Mouse (Mus musculus) layer of hippocampus, postnatal 14 days (tissue): ENCODE measurements around the gene Msi1. TPM values are rescaled to one million over a fixed set of nuclear protein-coding genes. Genes with fewer than 3 reads are reported as not detected.

ENCODE experiments used
- DNase-seq, 2 experiments: peaks; one replicate each; pipeline ENCODE4 v3.0.0; 2021 to 2022; ENCODE audit warnings: low spot score in 2 of 2, mixed read lengths in 1 of 2
- long read RNA-seq, 2 experiments: library from polyadenylated mRNA; stranded (forward); transcript quantifications; one replicate each; pipeline ENCODE4 v2.0.0; 2021
- total RNA-seq, 2 experiments: library from RNA; stranded (reverse); gene quantifications; 2 replicates each; pipeline ENCODE4 v1.2.3; 2021

Gene Msi1
- total RNA-seq = 10 to 100 TPM; 70.6 to 71.8 TPM
- long read RNA-seq, experiment 1, partial matches to known transcripts = 1 of 3 reads
- long read RNA-seq, experiment 1, other reads (novel, unspliced or antisense) = 1 of 3 reads
- long read RNA-seq, experiment 2, partial matches to known transcripts = 0 of 3 reads
- long read RNA-seq, experiment 2, other reads (novel, unspliced or antisense) = 3 of 3 reads

DNA sequence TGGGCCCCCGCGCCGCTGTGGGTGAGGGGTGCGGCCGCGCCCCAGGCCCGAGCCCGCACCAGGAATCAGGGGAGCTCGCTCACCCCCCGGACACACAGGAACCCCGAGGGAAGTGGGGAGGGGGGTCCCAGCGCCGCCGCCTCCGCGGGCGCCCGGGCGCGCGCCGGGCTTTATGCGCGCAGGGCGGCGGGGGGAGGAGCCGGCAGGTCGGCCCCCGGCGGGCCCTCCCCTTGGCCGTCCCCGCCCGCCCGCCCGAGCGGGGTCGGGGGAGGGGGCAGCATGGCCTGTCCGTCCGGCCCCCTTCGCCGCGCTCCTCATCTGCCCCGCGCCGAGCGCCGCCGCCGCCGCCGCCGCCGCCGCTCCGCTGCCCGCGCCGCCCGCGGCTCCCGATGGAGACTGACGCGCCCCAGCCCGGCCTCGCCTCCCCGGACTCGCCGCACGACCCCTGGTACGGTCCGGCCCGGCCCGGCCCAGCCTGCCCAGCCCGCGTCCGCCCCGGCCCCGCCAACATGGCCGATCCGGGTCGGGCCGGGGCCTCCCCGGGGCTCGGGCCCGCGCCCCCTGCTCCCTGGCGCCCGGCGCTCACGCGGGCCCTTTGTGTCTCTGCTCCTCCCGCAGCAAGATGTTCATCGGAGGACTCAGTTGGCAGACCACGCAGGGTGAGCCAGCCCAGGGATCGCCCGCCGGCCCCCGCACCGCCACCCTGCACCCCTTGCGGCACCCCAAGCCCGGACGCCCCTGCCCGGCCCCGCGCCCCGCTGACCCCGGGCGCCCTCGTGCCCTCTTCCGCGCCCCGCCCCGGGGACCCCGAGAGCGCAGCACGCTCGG is at the start of gene Msi1:
TSS of gene Msi1 (plus strand) at position 241 of the 828 bp plus-strand sequence.
- no peak for DNase-seq

DNA sequence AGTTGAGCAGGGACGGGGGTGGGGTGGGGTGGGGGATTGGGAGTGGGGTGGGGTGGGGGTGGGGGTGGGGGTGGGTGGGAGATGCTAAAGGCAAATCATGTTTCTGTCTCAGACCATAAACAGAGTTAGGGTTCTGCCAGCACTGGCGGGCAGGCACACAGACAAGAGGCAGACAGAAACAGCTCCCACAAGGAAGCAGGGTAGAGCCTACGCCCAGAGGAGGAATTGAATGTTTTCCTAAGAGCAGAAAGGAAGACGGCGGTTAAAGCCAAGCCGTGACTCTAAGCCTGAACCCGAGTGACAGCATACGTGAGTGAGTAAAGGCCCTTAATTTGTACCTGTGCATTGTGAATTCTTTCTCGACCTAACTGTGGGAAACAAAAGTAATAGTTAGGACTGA is 37.5 kb upstream of the Msi1 start:
- DNase-seq = no peak

DNA sequence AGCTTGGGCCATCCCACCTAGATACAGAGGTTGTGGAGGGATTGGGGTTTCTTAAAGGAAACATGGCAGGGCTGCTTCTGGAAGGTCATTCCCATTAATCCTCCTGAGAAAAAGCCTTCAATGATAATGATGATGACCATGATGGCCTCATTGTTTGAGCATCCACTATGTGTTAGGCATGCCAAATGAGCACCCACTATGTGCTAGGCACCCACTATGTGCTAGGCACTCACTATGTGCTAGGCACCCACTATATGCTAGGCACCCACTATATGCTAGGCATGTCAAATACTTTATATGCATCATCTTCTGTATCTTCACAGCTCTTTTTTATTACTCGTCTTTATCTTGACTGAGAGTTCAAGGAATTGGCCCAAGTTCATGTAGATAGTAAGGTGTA is 36.4 kb upstream of the Msi1 start:
- DNase-seq = no peak

DNA sequence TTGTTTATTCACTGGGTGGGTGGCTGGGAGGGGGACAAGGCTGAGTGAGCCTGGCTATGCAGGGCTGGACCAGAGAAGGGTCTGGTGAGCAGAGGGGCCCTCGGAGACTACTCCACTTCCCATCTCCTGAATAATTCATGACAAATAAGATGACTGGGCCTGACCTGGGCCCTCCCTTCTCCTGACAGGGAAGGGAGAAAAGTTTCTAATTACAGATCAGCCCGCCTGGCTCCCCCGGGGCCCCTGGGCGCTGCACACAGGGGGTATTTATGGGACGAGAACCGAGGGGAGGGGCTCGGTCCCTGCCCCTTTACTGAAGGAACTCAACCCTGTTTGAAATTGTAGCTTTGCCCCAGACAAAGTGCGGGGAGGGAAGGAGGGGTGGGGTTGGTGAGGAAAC is 35.2 kb upstream of the Msi1 start:
- no peak for DNase-seq

DNA sequence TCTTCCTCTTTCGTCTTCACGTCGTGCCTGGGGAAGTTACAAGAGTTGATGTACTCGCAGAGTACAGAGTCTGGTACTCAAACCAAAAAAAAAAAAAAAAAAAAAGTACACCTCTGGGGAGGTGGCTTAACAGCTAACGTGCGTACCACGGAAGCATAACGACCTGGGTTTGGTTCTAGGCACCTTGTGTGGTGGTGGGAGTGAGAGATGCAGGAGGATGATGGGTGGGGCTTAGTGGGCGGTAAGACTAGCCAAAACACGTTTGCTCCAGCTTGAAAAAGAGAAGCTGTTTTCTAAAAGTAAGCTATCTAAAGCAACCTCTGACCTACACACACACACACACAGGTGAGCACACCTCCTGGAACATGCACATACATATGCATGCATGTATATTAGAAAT is 34.6 kb upstream of the Msi1 start:
- DNase-seq = no peak

DNA sequence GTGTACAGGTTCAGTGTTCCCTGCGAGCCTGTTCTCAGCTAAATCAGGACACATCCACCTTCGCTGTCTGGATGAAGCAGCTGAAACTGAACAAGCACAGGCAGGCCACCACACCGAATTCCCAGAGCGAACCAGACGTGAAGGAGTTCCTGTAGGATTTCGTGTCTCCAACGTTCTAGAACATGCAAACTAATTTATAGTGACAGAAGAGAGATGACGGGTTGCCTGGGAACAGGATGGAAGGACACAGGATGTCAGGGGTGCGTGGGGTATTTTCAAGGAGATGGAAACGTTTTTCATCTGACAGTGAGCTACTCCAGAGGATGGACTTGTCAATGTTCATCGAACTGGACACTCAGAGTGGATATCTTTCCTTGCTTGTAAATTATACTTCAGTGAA is 32.7 kb upstream of the Msi1 start:
- no peak for DNase-seq

DNA sequence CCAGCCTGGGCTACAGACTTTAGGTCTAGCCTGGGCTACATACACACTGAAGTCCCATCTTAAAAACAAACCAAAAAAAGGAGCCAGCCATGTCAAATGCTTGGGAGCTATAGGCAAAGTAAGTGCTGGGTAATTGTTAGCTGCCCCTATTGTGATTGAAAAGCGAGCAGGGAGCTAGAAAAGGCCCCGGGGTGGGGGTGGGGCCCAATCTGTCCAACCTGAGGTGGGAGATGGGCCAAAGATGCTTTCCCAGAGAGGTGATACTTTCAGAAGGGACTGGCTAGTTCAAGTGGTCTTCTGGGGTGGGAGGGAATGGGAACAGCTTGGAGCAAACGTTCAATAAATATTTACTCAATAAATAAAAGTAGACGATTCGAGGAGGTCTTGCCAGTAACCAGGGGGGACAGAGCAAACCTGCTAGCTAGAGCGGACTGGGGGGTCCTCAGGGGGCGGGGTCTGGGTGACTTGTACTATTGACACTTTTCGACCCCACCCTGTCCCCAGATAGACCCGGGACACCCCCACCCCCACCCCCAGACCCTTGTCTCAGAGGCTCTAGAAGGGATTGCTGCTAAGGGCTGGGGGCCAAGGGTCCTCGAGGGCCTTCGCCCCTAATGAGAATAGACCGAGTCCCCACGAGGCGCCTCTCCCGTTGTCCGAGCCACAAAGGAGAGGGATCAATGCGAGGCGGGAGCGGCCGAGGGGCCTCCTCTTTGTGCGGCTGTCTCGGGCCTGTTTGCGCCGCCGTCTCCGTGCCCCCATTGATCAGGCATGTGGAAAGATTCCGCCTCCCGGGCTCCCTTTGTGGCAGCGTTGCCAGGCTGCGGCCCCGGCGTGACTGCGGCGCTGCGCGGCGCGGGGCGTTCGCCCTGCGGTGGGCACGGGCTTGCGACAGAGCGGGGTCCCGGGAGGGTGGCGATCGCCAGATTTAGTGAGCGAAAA is 31.3 kb upstream of the Msi1 start:
- DNase-seq = peak; percentile 53 to 68

DNA sequence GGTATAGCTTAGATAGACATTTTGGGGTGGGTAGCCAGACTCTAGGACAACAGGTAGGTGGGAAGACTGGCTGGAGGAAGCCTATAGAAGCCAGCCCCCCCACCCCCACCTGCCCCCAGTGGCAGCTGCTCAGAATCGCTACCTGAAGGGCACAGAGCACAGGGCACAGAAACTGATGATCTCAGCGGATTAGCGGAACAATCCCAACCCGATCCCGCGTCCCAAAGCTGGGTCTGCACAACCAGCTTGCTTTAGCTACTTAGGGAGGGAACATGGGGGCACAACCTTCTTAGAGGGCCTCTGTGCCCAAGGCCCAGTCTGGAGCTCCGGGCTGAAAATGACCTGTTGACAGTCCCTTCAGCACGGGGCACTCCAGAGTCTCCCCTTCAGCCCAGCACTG is 27.3 kb upstream of the Msi1 start:
- DNase-seq = no peak

DNA sequence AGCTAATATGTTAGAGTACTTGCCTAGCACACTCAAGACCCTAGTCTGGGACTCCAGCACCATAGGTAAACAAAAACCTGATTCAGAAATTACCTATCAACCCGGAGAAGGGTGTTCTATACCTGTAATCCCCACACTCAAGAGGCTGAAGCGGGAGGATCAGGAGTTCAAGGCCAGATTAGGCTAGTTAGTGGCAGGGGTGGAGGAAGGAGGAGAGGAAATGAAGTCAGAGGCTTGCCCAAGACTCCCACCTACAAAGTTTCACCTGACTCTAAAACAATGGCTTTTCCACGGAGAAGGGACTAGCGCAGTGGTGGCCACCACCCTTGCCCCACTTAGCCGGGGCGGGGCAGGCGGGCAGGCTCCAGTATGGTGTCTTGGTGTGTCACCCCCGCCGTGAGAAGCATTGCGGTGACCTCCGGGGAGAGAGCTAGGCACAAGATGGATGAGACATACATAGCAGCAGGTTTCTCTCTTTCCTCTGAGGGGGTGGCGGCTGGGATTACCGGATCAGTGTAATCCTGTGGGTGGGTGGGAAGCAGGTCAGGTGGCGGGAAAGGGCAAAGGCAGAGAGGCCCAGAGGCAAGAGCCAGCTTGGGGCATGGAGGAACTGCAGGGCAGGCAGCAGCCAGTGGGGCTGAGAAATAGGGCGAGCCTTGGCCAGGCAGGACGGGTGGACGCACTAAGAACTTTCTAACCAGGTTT is 25.8 kb upstream of the Msi1 start:
- DNase-seq = no peak

DNA sequence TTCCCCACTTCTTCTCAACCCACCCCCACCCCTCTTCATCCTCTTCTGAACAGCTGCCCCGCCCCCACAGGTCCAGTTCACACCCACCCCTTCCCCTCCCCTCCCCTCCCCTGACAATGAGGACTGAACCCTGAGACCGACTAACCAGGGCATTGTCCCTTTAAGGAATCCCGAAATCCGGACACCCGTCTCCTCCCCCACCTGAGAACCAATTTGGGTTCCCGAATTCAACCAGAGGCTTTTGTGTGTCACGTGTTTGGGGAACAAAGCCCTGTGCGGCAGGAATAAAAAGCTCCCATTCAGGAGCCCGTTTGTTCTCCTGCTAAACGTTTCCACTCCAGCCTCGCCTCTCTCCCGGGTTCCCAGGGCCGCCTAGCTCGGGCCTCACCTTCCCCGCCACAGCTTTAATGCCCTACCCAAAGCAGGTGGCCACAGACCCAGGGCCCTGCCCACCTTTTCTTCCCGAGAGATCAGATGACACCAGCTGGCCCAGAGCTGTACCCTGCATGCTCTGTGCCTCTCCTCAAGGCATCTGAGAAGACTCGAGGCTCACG is 25.1 kb upstream of the Msi1 start:
- peak; percentile 37 to 46 for DNase-seq

DNA sequence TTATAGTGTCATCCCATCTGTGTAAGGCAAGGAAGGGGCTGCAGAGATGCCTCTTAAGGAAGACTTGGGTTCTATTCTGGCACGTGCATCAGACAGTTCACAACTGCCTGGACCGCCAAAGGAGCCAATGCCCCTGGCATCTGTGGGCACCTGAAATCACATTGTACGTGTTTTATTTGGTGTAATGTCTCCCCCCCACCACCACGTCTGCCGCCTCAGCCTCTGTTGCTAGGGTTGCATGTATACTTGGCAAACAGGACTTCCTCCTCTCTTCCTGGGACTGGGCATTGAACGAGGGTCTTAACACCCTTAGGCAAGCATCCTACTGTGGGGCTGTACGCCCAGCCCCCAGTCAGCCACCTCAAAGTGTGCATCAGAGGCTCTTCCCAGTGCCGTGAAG is 24.2 kb upstream of the Msi1 start:
- no peak for DNase-seq

DNA sequence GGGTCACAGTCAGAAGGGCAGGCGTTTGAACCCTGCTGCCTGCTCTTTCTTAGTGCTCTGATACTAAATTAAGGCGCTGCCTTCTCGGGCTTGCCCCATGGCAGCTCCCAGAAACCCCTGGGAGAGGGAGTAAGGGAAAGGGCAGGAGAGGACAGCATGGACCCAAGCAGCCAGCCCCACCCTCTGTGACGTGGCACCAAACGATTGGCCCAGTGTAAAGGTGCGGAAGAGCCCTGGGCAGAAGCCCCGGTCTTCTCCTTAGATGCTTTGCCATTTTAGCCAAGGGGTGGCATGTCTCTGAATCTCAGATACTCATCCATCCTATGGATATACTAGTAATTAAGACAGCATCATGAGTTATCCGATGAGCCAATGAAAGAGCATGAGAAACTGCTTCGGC is 21.3 kb upstream of the Msi1 start:
- DNase-seq = no peak

DNA sequence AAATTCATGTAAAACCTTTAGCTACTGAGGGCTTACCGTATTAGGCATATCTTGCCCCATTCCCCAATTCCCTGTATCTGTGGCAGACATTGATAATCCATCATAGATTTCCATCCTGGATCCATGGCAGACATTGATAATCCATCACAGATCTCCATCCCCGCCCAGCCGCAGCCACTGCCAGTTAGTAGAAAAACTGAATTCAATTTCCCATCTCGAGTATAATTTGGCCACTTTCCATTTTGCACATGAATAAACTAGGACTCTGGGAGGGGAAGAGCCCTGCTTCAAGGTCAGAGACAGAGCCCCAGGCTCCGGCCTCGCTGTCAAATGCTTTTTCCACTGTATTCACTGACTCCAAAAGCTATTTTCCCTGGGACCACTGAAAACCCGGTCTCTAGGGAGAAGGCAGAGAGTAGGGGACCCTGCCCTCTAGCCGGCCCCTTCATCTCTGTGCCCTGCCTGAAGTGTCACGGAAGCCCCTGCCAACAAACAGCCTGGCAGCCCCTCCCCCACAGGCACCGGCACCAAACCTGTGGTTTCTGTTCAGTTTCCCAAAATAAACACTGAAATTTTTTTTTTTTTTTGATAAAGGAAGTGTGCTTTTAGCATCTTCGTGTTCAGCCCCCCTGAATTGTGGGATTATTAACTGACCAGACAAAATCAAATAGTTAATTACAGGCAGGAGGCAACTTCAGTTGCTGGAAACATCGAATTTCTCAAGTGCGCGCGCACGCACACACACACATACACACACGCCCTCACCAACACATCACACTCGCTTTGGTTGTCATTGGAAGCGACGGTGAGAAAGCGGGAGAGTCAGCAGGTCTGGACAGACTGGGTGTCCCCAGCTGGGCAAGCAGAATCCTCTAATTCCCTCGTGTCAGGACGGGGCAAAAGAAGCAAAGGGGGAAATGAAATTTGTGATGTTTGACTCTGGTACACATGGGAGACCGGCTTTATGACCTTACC is 14.0 kb upstream of the Msi1 start:
- no peak for DNase-seq

DNA sequence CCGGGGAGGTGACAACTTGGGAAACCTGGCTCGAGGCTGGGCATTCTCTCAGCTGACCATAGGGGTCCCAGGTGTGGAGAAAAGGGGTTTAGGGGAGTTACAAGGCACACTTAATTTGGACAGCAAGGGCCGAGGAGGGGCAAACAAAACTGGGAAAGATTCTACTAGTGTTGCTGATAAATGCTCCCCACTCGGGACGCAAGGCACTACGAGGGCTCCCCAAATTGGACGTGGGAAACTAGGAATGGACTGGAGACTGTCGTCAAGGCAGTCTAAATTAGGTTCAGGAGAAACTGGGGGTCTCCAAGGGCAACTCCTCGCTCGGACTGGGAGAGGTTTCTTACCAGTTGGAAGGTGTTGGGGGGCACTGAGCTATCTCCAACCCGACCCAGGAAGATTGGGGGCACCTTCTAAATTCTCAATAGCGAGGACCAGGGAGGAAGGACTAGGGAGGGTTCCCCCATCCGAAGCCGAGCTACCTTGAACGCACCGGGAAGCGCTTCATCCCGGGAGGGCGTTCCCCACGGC is 504 bp upstream of the Msi1 start:
- DNase-seq = no peak

DNA sequence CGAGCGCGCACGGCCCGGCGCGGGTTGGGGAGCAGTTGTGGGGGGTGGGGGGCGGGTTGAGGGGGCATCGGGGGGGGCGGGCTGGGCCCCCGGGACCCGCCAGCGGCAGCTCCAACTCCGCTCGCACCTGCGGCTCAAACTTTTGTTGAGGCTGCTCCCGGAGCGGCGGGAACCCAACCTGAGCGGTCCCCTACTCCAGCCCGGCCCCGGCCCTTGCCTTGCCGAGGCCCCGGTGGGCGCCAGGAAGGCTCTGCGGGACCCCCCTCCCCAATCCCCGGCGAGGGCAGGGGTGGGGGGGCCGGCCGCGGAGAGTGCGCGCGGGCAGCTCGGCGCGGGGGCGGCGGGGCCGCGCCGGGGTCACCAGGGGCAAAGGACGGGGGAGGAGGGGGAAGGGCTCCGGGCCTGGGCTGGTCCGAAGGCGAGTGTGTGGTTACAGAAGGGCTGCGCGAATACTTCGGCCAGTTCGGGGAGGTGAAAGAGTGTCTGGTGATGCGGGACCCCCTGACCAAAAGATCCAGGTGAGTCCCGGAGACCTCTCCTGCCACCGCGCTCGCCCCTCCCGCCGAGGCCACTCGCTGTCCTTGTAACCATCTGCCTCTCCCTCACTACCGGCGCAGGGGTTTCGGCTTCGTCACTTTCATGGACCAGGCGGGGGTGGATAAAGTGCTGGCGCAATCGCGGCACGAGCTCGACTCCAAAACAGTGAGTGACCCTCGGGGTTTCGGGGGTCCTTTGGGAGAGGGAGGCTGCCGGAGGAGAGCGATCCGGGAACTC is 975 bp downstream of the Msi1 start:
- no peak for DNase-seq

DNA sequence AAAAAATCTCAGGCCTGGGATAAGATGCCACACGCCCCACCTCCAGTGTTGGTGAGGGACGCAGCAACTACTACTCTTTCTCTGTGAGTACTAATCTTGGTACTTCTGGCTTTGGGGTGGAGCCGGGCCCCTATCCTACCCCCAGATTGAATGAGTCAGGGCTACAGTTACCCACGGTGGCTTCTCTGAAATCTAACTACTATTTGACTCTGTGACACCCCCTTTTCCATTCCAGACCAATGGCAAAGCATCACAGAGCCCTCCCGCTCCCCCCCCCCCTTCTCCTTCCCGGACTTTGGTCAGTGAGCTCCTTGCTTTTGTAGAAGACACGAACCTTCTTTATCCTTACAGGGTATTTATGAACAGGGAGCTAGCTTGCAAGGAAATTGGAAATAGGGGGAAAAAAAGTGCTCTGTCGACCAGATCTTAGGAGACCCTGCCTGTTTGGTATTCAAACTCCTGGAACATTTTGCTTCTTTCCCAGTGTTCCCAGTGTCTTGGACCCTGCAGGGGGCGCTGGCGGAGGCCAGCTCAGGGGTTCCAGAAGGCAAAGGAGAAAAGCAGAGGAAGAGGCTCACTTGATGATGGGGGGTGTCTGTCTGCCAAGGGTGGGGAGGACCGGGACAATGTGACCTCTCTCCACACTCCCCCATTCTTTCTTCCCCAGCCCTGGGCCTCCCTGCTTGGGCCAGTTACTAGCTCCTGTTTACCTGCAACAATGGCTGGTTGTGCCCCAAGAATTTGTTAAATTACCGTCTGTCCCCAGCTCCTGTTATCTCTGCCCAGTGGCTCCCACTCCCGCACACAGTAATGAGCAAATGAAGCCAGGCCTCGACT is 1.9 kb downstream of the Msi1 start:
- peak in 1 of 2 experiments; percentile 55 for DNase-seq

DNA sequence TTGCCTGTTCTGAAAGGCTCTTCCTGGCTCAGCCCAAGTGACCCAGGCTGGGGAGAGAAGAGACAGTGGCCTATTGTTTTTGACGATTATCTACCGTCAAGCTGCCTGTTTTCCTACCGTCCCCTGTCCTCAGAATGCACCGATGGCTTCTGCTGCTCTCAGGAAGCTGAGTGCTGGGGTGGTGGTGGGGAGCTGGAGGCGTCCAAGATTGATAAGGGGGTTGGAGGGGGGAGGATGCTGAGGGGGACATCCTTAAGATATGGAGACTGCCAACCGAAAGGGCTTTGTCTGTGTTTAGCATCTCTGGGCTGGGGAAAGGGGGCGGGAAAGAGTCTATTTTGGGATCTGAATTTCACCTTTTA is 2.5 kb downstream of the Msi1 start:
- DNase-seq = no peak

DNA sequence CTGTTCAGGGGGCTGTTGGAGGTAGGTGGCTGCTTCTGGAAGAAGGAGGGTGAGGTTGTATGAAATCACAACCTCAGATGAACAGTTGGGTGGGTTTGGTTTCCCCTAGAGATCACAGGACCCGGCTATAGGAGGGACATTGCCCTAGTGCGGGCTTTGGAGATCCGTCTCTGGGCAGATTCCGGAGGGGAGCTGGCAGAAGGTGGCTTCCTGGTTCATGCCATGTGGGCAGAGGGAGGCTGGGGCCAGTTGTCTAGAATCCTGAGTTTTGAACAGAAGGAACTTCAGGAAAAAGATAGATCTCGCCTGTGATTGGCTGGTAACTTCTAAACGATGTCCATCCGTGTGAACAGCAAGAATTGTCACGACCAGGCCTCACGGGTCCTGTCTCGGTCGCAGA is 3.0 kb downstream of the Msi1 start:
- DNase-seq = no peak
